Mouse (Mus musculus) liver, adult 2 months (tissue): ENCODE results near the gene Cog7. TPM values are rescaled to one million over a fixed set of nuclear protein-coding genes. Genes with fewer than 3 reads are reported as not detected.

Source experiments
- DNase-seq: peaks from one replicate; pipeline ENCODE4 v3.0.0-alpha.2; 2011; ENCODE audit warnings: low read depth, low spot score; ENCODE audit errors: extremely low read depth
- H3K27ac ChIP-seq: fragments of 200-500 bp; replicated peaks from 2 replicates; pipeline ENCODE4 v1.5.1; 2012; ENCODE audit warnings: low read depth, mild to moderate bottlenecking, control low read depth, inconsistent platforms, low read length; ENCODE audit not compliant: insufficient read depth
- H3K27me3 ChIP-seq: fragments of 200-500 bp; 2 replicates; pipeline ENCODE4 v1.6.1; 2012; ENCODE audit warnings: mild to moderate bottlenecking, moderate library complexity, low read length, inconsistent platforms; ENCODE audit not compliant: control insufficient read depth, insufficient read depth
- H3K36me3 ChIP-seq: fragments of 200-500 bp; 2 replicates; pipeline ENCODE4 v1.6.1; 2012; ENCODE audit warnings: low read length, inconsistent platforms; ENCODE audit not compliant: control insufficient read depth, insufficient read depth
- H3K4me1 ChIP-seq: fragments of 200-500 bp; 2 replicates; pipeline ENCODE4 v1.6.1; 2011; ENCODE audit warnings: low read length; ENCODE audit not compliant: control insufficient read depth, insufficient read depth
- H3K4me3 ChIP-seq: fragments of 200-500 bp; 2 replicates; pipeline ENCODE4 v1.5.1; 2011; ENCODE audit warnings: low read depth, mild to moderate bottlenecking, control low read depth, low read length, moderate library complexity; ENCODE audit not compliant: insufficient read depth
- H3K79me2 ChIP-seq: fragments of 200-500 bp; 2 replicates; pipeline ENCODE4 v1.6.1; 2012; ENCODE audit warnings: inconsistent platforms, mild to moderate bottlenecking, low read length, moderate library complexity; ENCODE audit not compliant: control insufficient read depth, insufficient read depth
- H3K9ac ChIP-seq: fragments of 200-500 bp; 2 replicates; pipeline ENCODE4 v1.6.1; 2012; ENCODE audit warnings: low read depth, mild to moderate bottlenecking, control low read depth, inconsistent platforms, low read length
- CTCF ChIP-seq: fragments of 200-500 bp; IDR thresholded peaks from 2 replicates; pipeline ENCODE4 v1.5.1; 2011; ENCODE audit warnings: low read depth, low read length, control low read depth
- POLR2A ChIP-seq: fragments of 200-500 bp; IDR thresholded peaks from 2 replicates; pipeline ENCODE4 v1.6.1; 2011; ENCODE audit warnings: low read length, control low read depth; ENCODE audit not compliant: insufficient read depth; ENCODE audit errors: extremely low read depth
- WGBS: fragments of 180-500 bp; shearing (Covaris S2); methylation state at CpG from one replicate; pipeline ENCODE4 v1.1.7; 2018; 5-methylcytosine and 5-hydroxymethylcytosine counted together
- polyA plus RNA-seq: library from polyadenylated mRNA; depleted of rRNA; stranded (reverse); fragments of >200 nt; gene quantifications from 2 replicates; pipeline ENCODE4 v1.2.3, GENCODE M21; 2012
- total RNA-seq: library from RNA; depleted of rRNA; stranded (reverse); fragments of >200 nt; gene quantifications from 2 replicates; pipeline ENCODE4 v1.2.3, GENCODE M21; 2014

The Cog7 gene
- total and polyA plus RNA-seq, 2 experiments, result 15.4 to 15.6 TPM

GRCm38 (mm10) chr7:121939729-121940128 is 41.8 kb downstream of the Cog7 start:
- no peaks in the 10 kb centered on the region for H3K79me2 ChIP-seq
- no peaks in the 10 kb centered on the region for H3K27me3 ChIP-seq
- H3K27ac ChIP-seq, result no peak overlapping the region
- TF ChIP-seq CTCF (no peak), POLR2A (no peak)
- peaks cover 12% of the 10 kb centered on the region for H3K36me3 ChIP-seq
- WGBS, result 73% methylated on average over 4 of the region's 4 CpGs
- no peak overlapping the region for H3K9ac ChIP-seq
- no peak overlapping the region for H3K4me3 ChIP-seq
- no peak for DNase-seq
- H3K4me1 ChIP-seq, result no peaks in the 10 kb centered on the region

- Histone ChIP-seq H3K27me3 (no peaks in the 10 kb centered on the region), H3K27ac (no peak overlapping the region), H3K9ac (no peak overlapping the region), H3K4me3 (no peak overlapping the region), H3K36me3 (peaks cover 12% of the 10 kb centered on the region), H3K79me2 (no peaks in the 10 kb centered on the region), H3K4me1 (no peaks in the 10 kb centered on the region)
- no peak for DNase-seq
- 87% methylated on average over 6 of the region's 6 CpGs for WGBS
- TF ChIP-seq CTCF, result no peak
- no peak for TF ChIP-seq POLR2A
Measured at GRCm38 (mm10) chr7:121939244-121939643, 42.3 kb downstream of the Cog7 start.

DNA sequence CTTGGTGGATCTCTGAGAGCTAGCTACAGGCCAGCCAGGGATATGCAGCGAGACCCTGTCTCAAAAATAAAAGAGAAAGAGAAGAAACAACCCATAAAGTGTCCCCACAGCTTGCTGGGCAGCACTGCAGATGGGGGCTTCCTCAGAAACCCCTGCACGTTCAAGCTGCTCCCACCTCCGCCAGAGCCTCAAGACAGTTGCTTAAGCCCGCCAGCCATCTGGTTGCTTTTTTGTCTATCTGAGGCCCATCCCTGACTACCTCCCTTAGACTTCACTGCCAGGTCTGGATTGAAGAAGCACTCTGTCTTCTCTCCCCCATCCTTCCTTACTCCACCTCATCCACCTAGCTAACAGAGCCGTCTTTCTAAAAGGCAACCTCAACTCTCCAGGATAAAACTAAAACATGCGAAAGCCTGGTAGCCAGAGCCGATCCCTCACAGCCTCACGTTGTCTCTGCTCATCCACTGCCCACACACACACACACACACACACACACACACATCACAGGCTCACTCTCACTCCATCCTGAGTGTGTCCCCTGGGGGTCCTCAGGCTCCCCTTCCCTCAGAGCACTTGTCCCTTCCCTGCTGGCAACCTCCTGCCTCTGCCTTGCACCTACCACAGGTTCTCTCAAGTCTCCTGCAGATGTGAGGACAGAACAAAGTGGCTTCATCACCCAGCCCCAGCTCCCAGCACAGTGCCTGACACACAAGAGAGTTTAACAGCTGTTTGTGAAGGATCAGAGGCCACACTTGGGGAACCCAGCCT is 43.2 kb downstream of the Cog7 start:
- H3K4me3 ChIP-seq, result no peak overlapping the region
- no peak overlapping the region for H3K9ac ChIP-seq
- H3K79me2 ChIP-seq, result no peaks in the 10 kb centered on the region
- H3K36me3 ChIP-seq, result peaks cover 8% of the 10 kb centered on the region
- TF ChIP-seq CTCF (no peak), POLR2A (no peak)
- H3K4me1 ChIP-seq, result no peaks in the 10 kb centered on the region
- H3K27ac ChIP-seq, result no peak overlapping the region
- H3K27me3 ChIP-seq, result no peaks in the 10 kb centered on the region
- 94% methylated on average over 8 of the region's 8 CpGs for WGBS
- DNase-seq, result no peak

- peaks cover under 1% of the 10 kb centered on the region; the same call in 1 of the 2 replicates for H3K36me3 ChIP-seq
- no peak overlapping the region for H3K9ac ChIP-seq
- H3K4me3 ChIP-seq, result no peak overlapping the region
- H3K4me1 ChIP-seq, result no peaks in the 10 kb centered on the region
- H3K27me3 ChIP-seq, result no peaks in the 10 kb centered on the region
- no peak overlapping the region for H3K27ac ChIP-seq
- 85% methylated on average over 14 of the region's 14 CpGs for WGBS
- DNase-seq, result no peak
- no peak for TF ChIP-seq POLR2A
- no peak for TF ChIP-seq CTCF
- H3K79me2 ChIP-seq, result no peaks in the 10 kb centered on the region
Measured at GRCm38 (mm10) chr7:121936861-121937630, 44.5 kb downstream of the Cog7 start.

DNA sequence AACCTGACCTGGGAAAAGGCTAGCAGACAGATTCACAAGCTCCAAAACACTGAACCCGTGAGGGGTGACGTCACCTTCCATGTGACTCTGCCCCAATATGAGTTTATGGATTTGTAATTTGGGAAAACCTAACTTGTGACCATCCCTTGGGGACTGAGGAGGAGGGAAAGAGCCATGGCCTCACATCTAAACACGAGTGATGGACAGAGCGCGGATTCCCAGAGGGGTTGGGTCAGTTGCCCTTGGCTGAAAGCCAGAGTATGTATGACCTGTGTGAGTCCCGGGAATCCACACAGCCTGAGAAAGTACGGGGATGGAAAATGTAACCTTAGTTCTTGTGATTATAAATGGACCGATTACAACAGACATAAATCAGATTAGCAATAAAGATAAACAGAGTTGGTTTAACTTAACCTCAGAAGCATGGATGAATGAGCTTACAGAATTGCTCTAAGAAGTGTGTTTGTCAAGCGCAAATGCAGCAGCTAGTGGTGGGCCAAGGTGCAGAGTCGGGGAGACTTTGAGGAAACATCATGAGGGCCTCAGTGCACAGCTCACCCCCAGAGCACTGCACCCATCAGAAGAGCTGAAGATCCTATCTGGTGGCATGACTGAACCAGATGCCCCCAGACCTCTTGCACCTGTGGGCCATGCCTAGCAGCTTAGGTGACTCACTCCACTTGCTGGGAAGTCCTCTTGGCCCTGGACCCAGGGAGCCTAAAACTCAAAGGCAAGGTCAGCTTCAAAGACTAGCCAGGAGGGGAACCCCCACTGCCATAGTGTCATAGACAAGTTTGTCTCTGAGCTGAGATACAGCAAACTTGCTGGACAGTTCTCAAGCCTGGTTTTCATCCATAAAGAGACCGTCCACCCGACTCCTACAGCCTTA is 45.4 kb downstream of the Cog7 start:
- Histone ChIP-seq H3K36me3 (no peaks in the 10 kb centered on the region; the same call in 1 of the 2 replicates), H3K9ac (no peak overlapping the region), H3K27ac (no peak overlapping the region), H3K4me3 (no peak overlapping the region), H3K79me2 (no peaks in the 10 kb centered on the region), H3K27me3 (no peaks in the 10 kb centered on the region), H3K4me1 (no peaks in the 10 kb centered on the region)
- 83% methylated on average over 12 of the region's 12 CpGs for WGBS
- DNase-seq, result no peak
- TF ChIP-seq CTCF, result no peak
- TF ChIP-seq POLR2A, result no peak
